Mouse (Mus musculus): Measurements from ENCODE around the gene Gm5089.

Gene Gm5089

GRCm38 (mm10) chr14:122388431-122389031, 62.4 kb downstream of the Gm5089 start:
- no peak for DNase-seq (ENCODE audit: extremely low read depth, low read depth, low spot score)

GRCm38 (mm10) chr14:122387781-122388180, 63.1 kb downstream of the Gm5089 start:
- no peak for DNase-seq (ENCODE audit: extremely low read depth, low read depth, low spot score)

- DNase-seq (ENCODE audit: extremely low read depth, low read depth, low spot score), result no peak
Measured at GRCm38 (mm10) chr14:122386281-122387130, 64.4 kb downstream of the Gm5089 start.

DNA sequence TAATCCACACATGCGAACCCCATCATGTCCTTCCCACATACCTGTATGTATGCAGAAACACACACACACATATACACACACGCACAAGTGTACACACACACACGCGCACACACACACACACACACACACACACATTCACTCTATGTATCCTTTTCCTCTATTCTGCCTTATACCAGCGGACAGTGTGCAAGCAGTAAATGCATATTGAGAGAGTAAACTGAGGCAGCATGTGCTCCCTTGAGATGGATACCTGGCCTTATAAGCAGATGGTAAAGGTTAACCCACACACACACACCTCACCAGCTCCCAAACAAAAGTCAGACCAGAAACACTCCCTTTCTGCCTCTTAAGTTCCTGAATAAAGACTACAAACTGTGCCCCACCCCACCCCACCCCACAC, 65.2 kb downstream of the Gm5089 start:
- no peak for DNase-seq (ENCODE audit: extremely low read depth, low read depth, low spot score)

DNA sequence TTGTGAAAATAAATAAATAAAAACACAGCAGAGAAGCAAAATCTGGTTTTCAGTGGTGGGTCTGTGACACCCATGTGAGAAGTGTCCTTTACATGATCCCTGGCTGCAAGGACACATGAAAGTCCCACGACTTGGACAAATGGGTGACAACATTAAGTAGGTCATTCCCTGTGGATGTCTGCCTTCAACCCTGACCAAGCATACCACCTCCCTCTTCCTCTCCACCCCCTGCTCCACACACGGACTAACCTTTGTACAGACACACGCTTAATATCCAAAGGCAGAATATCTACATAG, 65.7 kb downstream of the Gm5089 start:
- no peak for DNase-seq (ENCODE audit: extremely low read depth, low read depth, low spot score)

Data from fat pad, adult 2 months (tissue).